40 mouse cellular contexts compared by ENCODE assay signal in the genomic region with DNA sequence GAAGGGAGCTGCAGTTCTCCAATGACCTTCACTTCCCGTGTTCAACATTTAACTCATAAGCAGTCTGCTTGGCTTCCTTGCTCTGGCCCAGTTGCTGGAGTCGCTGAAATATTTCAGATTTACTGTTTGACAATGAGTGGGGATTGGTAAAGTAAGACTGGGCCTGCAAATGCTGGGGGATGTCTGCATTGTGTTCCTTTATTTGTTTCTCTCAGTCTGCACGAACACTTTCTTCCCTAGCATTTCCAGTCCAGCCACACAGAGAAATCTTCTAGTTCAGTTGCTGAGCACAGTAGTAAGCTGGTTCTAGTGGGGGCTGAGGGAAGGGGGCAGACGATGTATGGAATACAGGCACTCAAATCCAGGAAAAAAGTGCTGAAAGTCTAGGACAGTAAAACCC. TPM values are rescaled to one million over a fixed set of nuclear protein-coding genes. Genes with fewer than 3 reads are reported as not detected.
"Had no signal": no experiment of that assay in that cellular context is flagged by ENCODE, and none has a peak within 500 bp of the region (broad histone marks: within the 10 kb centered on the region; RNA-seq: fewer than 3 reads in every experiment).

No protein-coding gene starts in this region.

- H3K27ac ChIP-seq: gastrocnemius, adult 2 months; heart, adult 2 months; heart, embryonic 13.5 days; heart, embryonic 15.5 days; hindbrain, embryonic 13.5 days; hindbrain, embryonic 15.5 days; hindbrain, postnatal 0 days; kidney, embryonic 15.5 days; kidney, postnatal 0 days; limb, embryonic 13.5 days; limb, embryonic 15.5 days; liver, embryonic 12.5 days had no signal

- H3K4me2 ChIP-seq: heart, embryonic 11.5 days; heart, embryonic 13.5 days; heart, embryonic 15.5 days; hindbrain, embryonic 13.5 days; hindbrain, embryonic 15.5 days; kidney, embryonic 15.5 days; limb, embryonic 13.5 days; limb, embryonic 15.5 days; liver, embryonic 12.5 days had no signal

- H3K9me3 ChIP-seq: heart, embryonic 13.5 days; heart, embryonic 15.5 days; hindbrain, embryonic 13.5 days; hindbrain, embryonic 15.5 days; kidney, embryonic 15.5 days; limb, embryonic 13.5 days; limb, embryonic 15.5 days; liver, embryonic 12.5 days had no signal

- DNase-seq: gastrocnemius, adult 2 months; gastrocnemius, postnatal 10 days; gastrocnemius, postnatal 25 days; heart, adult 2 months; heart, postnatal 14 days; heart, postnatal 36 days; kidney, adult 11 months; kidney, adult 2 months; kidney, adult 9 months; kidney, postnatal 14 days; kidney, postnatal 36 days; layer of hippocampus, adult 9-11 months; layer of hippocampus, postnatal 36 days; left cerebral cortex, postnatal 4 days had no signal

- H3K4me3 ChIP-seq: gastrocnemius, adult 2 months; heart, adult 2 months; heart, embryonic 13.5 days; heart, embryonic 15.5 days; hindbrain, embryonic 13.5 days; hindbrain, embryonic 15.5 days; kidney, embryonic 15.5 days; limb, embryonic 13.5 days; limb, embryonic 15.5 days; liver, embryonic 12.5 days had no signal

- ATAC-seq: hindbrain, postnatal 0 days; intestine, embryonic 16.5 days; liver, embryonic 12.5 days had no signal

- H3K9ac ChIP-seq: heart, embryonic 13.5 days; heart, embryonic 15.5 days; hindbrain, embryonic 13.5 days; hindbrain, embryonic 15.5 days; kidney, embryonic 15.5 days; limb, embryonic 13.5 days; limb, embryonic 15.5 days; liver, embryonic 12.5 days had no signal

- H3K36me3 ChIP-seq: heart, embryonic 13.5 days; heart, embryonic 15.5 days; hindbrain, embryonic 13.5 days; hindbrain, embryonic 15.5 days; kidney, embryonic 15.5 days; limb, embryonic 13.5 days; limb, embryonic 15.5 days; liver, embryonic 12.5 days had no signal

RNA-seq across cellular contexts. Expression of gene Bsx, which starts 1.0 kb away (rescaled TPM):
- total RNA-seq: gastrocnemius, adult 2 months; gastrocnemius, postnatal 10 days; gastrocnemius, postnatal 25 days; gastrocnemius, postnatal 4 days; granulocyte monocyte progenitor cell, adult 5-6 weeks; heart, adult 2 months; heart, postnatal 14 days; heart, postnatal 36 days; hematopoietic stem cell, adult 5-6 weeks; hindbrain, postnatal 0 days; layer of hippocampus, adult 18-20 months; layer of hippocampus, adult 8-10 months; layer of hippocampus, postnatal 14 days; layer of hippocampus, postnatal 36 days; left cerebral cortex, adult 18-20 months; left cerebral cortex, adult 8-10 months; left cerebral cortex, postnatal 10 days; left cerebral cortex, postnatal 4 days; liver, adult 2 months had no signal
- polyA plus RNA-seq: heart, adult 2 months; heart, embryonic 11.5 days; heart, embryonic 13.5 days; heart, embryonic 15.5 days; heart, postnatal 0 days; hindbrain, embryonic 13.5 days; hindbrain, embryonic 15.5 days; hindbrain, postnatal 0 days; intestine, embryonic 14.5 days; intestine, embryonic 16.5 days; kidney, adult 2 months; kidney, embryonic 15.5 days; kidney, postnatal 0 days; large intestine, adult 2 months; limb, embryonic 11.5 days; limb, embryonic 13.5 days; limb, embryonic 15.5 days; liver, adult 2 months; liver, embryonic 12.5 days had no signal
